Comparison of ENCODE assay signal across 8 mouse cellular contexts in genomic region chr5:136714879-136715278, GRCm38 (mm10). TPM values are rescaled to one million over a fixed set of nuclear protein-coding genes. Genes with fewer than 3 reads are reported as not detected.
DNase-seq lines count a peak whose midpoint lies in the region; ATAC-seq and TF ChIP-seq lines count a peak whose summit lies in the region.

No protein-coding gene starts in this region.

- no peak for TF ChIP-seq EP300 in liver, postnatal 0 days (IDR thresholded peaks at IDR 0.05; ENCODE audit: low read depth)

- H3K9me3 ChIP-seq in hindbrain, embryonic 10.5 days, result no peaks in the 10 kb centered on the region
- H3K9me3 ChIP-seq in liver, postnatal 0 days (ENCODE audit: low read length), result no peaks in the 10 kb centered on the region

- H3K4me2 ChIP-seq in liver, postnatal 0 days (ENCODE audit: low read depth, low read length), result no peak overlapping the region

- H3K4me1 ChIP-seq in cortical plate, adult 2 months (ENCODE audit: control insufficient read depth, insufficient read depth, low read length), result no peaks in the 10 kb centered on the region
- peaks cover 18% of the 10 kb centered on the region for H3K4me1 ChIP-seq in hindbrain, embryonic 10.5 days (replicated peaks)
- H3K4me1 ChIP-seq in liver, postnatal 0 days (ENCODE audit: insufficient read depth), result no peaks in the 10 kb centered on the region

- peak; percentile 79 for TF ChIP-seq CTCF in layer of hippocampus, adult 2 months (conservative IDR thresholded peaks at IDR 0.05)
- TF ChIP-seq CTCF in cortical plate, adult 2 months (IDR thresholded peaks at IDR 0.05; ENCODE audit: extremely low read depth, insufficient read depth, low read length), result peak; percentile 39
- TF ChIP-seq CTCF in liver, postnatal 0 days (IDR thresholded peaks at IDR 0.05; ENCODE audit: low read depth), result peak; percentile 64

- H3K27ac ChIP-seq in layer of hippocampus, adult 2 months, result no peak overlapping the region
- H3K27ac ChIP-seq in cortical plate, adult 2 months (ENCODE audit: insufficient read depth, low read length), result no peak overlapping the region
- H3K27ac ChIP-seq in hindbrain, embryonic 10.5 days, result no peak overlapping the region
- H3K27ac ChIP-seq in liver, postnatal 0 days (ENCODE audit: low read depth), result no peak overlapping the region

- peak in 1 of 2 experiments; percentile 49 for DNase-seq in layer of hippocampus, adult 2 months (ENCODE audit: low spot score in 2 of 2)
- no peak for DNase-seq in layer of hippocampus, adult 9-11 months
- DNase-seq in MN1 (ENCODE audit: low spot score), result peak; percentile 35
- peak; percentile 72 for DNase-seq in hindbrain, embryonic 10.5 days (ENCODE audit: low spot score)
- DNase-seq in liver, postnatal 0 days, result peak; percentile 65
- DNase-seq in retina, postnatal 7 days (ENCODE audit: low read depth, low spot score), result peak; percentile 24
- no peak for DNase-seq in frontal cortex, postnatal 36 days (ENCODE audit: low spot score in 2 of 2)

- H3K36me3 ChIP-seq in hindbrain, embryonic 10.5 days, result no peaks in the 10 kb centered on the region
- H3K36me3 ChIP-seq in liver, postnatal 0 days (replicated peaks; ENCODE audit: insufficient read depth, low read length), result no peaks in the 10 kb centered on the region

- no peak for TF ChIP-seq POLR2A in cortical plate, adult 2 months (IDR thresholded peaks at IDR 0.05; ENCODE audit: extremely low read depth, insufficient read depth, low read length)

- WGBS in hindbrain, embryonic 10.5 days, result 19% methylated on average over 11 of the region's 11 CpGs
- WGBS in liver, postnatal 0 days (ENCODE audit: insufficient replicate concordance), result 21% methylated on average over 11 of the region's 11 CpGs

- H3K4me3 ChIP-seq in layer of hippocampus, adult 2 months, result peak overlapping the region; percentile 17; the same call in 1 of the 2 replicates
- no peak overlapping the region for H3K4me3 ChIP-seq in cortical plate, adult 2 months (ENCODE audit: insufficient read depth, low read length)
- peak overlapping the region; percentile 31; the same call in 1 of the 2 replicates for H3K4me3 ChIP-seq in hindbrain, embryonic 10.5 days
- no peak overlapping the region for H3K4me3 ChIP-seq in liver, postnatal 0 days (ENCODE audit: low read depth, low read length)

- ATAC-seq in liver, postnatal 0 days, result no peak

- no peak overlapping the region for H3K9ac ChIP-seq in liver, postnatal 0 days (replicated peaks)

- peaks cover 18% of the 10 kb centered on the region for H3K27me3 ChIP-seq in hindbrain, embryonic 10.5 days (ENCODE audit: insufficient read depth, poor library complexity, severe bottlenecking)
- 0 out of 2 replicates have a peak, but pooled peaks cover 6% of the 10 kb centered on the region for H3K27me3 ChIP-seq in liver, postnatal 0 days (ENCODE audit: insufficient read depth, low read length)

RNA-seq across cellular contexts. Expression of gene Myl10, which starts 21.9 kb away (rescaled TPM):
- not detected for total RNA-seq in layer of hippocampus, adult 2 months (2021)
- polyA plus RNA-seq in cortical plate, adult 2 months (2012; rRNA removed), result not detected in 2 replicates
- polyA plus RNA-seq in hindbrain, embryonic 10.5 days (2016; fragmentation: Nextera tagmentation; extraction: Ambion mirVana), result not detected in 2 replicates
- polyA plus RNA-seq in liver, postnatal 0 days (2015; fragmentation: Nextera tagmentation; extraction: Ambion mirVana), result not detected in 2 replicates

Comparison
In these comparisons a context has a peak if more than half of its experiments do, and no peak if none do; other contexts are left out.
1. DNase-seq: peak in MN1 (single experiment), hindbrain, embryonic 10.5 days (single experiment), liver, postnatal 0 days (single experiment) and retina, postnatal 7 days (single experiment); none in layer of hippocampus, adult 9-11 months (single experiment) and frontal cortex, postnatal 36 days (0 of 2).
2. H3K4me3 ChIP-seq: peak in layer of hippocampus, adult 2 months (single experiment) and hindbrain, embryonic 10.5 days (single experiment); none in cortical plate, adult 2 months (single experiment) and liver, postnatal 0 days (single experiment).
3. Peak in every context shown above with its lines, with median percentiles within 50 percentile points of each other: CTCF ChIP-seq.